ENCODE assay signal across 8 mouse cellular contexts in the genomic region with DNA sequence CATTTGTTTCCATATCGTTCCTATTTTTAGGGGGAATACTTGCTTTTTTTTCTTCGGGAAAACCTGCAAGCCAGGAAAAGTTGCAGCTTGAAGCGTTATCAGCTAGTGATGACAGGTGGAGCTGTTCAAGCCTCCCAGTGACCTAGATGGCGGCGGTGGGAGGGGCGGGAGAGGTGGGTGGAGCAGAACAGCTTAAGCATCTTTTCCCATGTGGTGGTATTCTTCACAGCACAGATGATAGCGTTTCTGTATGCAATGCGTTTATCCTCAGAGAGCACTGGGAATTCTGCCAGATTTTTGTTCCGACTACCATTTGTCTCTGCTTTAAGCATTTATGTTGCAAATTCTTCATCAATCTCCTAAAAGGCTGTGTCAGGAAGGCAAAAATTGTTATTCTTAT.
A peak's percentile ranks its signal among the peaks of the same experiment; 100 is the strongest.
DNase-seq lines count a peak whose midpoint lies in the region; ATAC-seq lines count a peak whose summit lies in the region.

No protein-coding gene starts in this region.

- H3K4me1 ChIP-seq in liver, embryonic 12.5 days, result no peaks in the 10 kb centered on the region
- peaks cover 9% of the 10 kb centered on the region; the same call in 1 of the 2 replicates for H3K4me1 ChIP-seq in midbrain, embryonic 15.5 days

- H3K9ac ChIP-seq in liver, embryonic 12.5 days, result no peak overlapping the region
- no peak overlapping the region for H3K9ac ChIP-seq in midbrain, embryonic 15.5 days

- H3K27ac ChIP-seq in liver, embryonic 12.5 days, result no peak overlapping the region
- H3K27ac ChIP-seq in midbrain, embryonic 15.5 days, result peak overlapping the region; percentile 59

- 37% methylated on average over 9 of the region's 9 CpGs for WGBS in liver, embryonic 12.5 days (ENCODE audit: insufficient replicate concordance)
- WGBS in midbrain, embryonic 15.5 days, result 15% methylated on average over 9 of the region's 9 CpGs

- DNase-seq in liver, result peak; percentile 51
- DNase-seq in cerebellum, postnatal 10 days, result peak; percentile 73 to 76
- DNase-seq in heart, adult 8-10 months (ENCODE audit: low spot score), result peak; percentile 30
- DNase-seq in layer of hippocampus, adult 18-20 months (ENCODE audit: low spot score in 2 of 2), result peak; percentile 77 to 95
- DNase-seq in thymus, postnatal 10 days (ENCODE audit: low spot score in 2 of 2), result no peak
- DNase-seq in c-Kit-positive CD71-positive TER-119-positive erythroid progenitor cells, embryonic 14.5 days (ENCODE audit: low spot score), result no peak

- H3K4me2 ChIP-seq in liver, embryonic 12.5 days, result no peak overlapping the region
- peak overlapping the region; percentile 39 for H3K4me2 ChIP-seq in midbrain, embryonic 15.5 days

- no peaks in the 10 kb centered on the region for H3K27me3 ChIP-seq in liver, embryonic 12.5 days (replicated peaks)
- H3K27me3 ChIP-seq in midbrain, embryonic 15.5 days (replicated peaks), result no peaks in the 10 kb centered on the region

- no peak for ATAC-seq in liver, embryonic 12.5 days
- peak; percentile 94 for ATAC-seq in midbrain, embryonic 15.5 days (replicated peaks)

- H3K9me3 ChIP-seq in liver, embryonic 12.5 days (replicated peaks), result no peaks in the 10 kb centered on the region
- H3K9me3 ChIP-seq in midbrain, embryonic 15.5 days, result no peaks in the 10 kb centered on the region

- no peak overlapping the region for H3K4me3 ChIP-seq in liver, embryonic 12.5 days
- peak overlapping the region; percentile 21 for H3K4me3 ChIP-seq in midbrain, embryonic 15.5 days

- no peaks in the 10 kb centered on the region for H3K36me3 ChIP-seq in liver, embryonic 12.5 days
- H3K36me3 ChIP-seq in midbrain, embryonic 15.5 days (replicated peaks), result no peaks in the 10 kb centered on the region

Comparison
In these comparisons a context has a peak if more than half of its experiments do, and no peak if none do; other contexts are left out.
1. DNase-seq: peak in liver (single experiment), cerebellum, postnatal 10 days (2 of 2), heart, adult 8-10 months (single experiment) and layer of hippocampus, adult 18-20 months (2 of 2); none in thymus, postnatal 10 days (0 of 2) and c-Kit-positive CD71-positive TER-119-positive erythroid progenitor cells, embryonic 14.5 days (single experiment).